In the genomic region with DNA sequence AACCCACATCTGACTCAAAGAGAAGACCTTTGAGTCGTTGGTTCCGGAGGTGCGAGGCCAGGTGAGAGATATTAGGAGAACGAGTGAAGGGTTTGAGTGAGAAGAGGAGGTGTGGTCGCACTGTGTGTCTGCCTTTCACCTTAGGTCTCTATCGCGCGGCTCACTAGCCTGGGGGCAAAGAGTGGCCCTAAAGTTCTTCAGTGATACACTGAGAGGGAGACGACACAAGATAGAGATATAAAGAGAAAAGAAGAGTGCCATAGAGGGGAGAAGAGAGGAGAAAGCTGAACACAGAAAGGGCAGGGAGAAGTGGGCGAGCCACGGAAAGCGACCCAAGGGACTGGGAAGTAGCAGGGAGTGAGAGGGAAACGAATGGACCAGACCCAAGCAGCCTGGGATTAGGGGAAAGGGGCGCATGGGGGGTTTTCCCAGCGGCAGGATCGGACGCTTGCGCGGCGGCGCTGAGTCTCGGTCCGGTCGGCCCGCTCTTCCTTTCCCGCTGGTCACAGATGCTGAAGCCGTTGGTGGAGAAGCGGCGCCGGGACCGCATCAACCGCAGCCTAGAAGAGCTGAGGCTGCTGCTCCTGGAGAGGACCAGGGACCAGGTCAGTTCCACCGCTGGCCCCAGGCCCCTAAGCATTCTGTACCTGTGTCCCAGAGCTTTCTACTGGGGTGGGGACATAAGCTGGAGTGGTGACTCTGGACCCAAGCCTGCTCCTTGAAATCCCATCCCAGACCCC, we compare ENCODE assay signal across 1 mouse cellular context.
TF ChIP-seq lines count a peak whose summit lies in the region.

No protein-coding gene starts in this region.

TF ChIP-seq in C2C12, 6 proteins besides CTCF, POLR2A, EP300 and RAD21:
- TF ChIP-seq CEBPB (IDR thresholded peaks at IDR 0.05; ENCODE audit: low read depth) (no peak), MAX (IDR thresholded peaks at IDR 0.05) (no peak), USF1 (IDR thresholded peaks at IDR 0.05; ENCODE audit: low read depth) (no peak), MYOG (IDR thresholded peaks at IDR 0.05; ENCODE audit: control insufficient read depth, extremely low read depth, insufficient read length) (no peak), FOSL1 (IDR thresholded peaks at IDR 0.05; ENCODE audit: insufficient read depth, low read length, poor library complexity, severe bottlenecking) (no peak)
